Mouse (Mus musculus): ENCODE data around the gene Tbc1d1.

DNA sequence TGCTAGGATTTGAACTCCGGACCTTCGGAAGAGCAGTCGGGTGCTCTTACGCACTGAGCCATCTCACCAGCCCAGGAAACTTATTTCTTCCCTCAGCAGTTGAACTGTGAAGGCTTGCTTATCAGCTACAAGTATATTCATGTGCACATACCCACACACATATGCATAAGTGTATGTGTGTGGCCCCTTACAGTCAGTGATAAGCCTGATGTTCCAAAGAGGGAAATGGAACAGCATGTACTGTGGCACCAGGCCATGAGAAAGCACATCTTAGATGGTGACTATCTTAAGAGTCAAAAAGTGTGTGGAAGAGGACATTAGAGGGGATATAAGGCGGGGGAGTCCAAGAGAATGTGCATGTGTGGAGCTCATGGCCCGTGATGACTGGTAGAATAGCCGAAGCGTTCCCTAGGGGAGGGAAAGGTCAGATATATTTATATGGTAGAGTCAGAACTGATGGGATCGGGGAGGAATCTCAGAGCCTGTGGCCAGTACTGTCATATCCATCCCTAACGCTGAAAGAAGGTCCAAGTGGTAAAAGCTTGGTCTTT, 13.0 kb downstream of the Tbc1d1 start:
- TF ChIP-seq POLR2A (IDR thresholded peaks at IDR 0.05; ENCODE audit: control insufficient read depth, extremely low read depth, insufficient read depth, low read length, poor library complexity) (no peak), CTCF (IDR thresholded peaks at IDR 0.05; ENCODE audit: borderline replicate concordance, control insufficient read depth, extremely low read depth, insufficient read depth, low read length, poor library complexity) (no peak)
